Mouse (Mus musculus) heart, adult 11 months (tissue): Measurements from ENCODE around the gene Ang.
A peak's percentile ranks its signal among the peaks of the same experiment; 100 is the strongest.

ENCODE experiments used
- DNase-seq: peaks from one replicate; pipeline ENCODE4 v3.0.0; 2022

Gene Ang

GRCm38 (mm10) chr14:51090921-51091900 lies at the start of gene Ang, which contains the start of gene Rnase4:
Gene Ang, plus strand, starts transcription at chr14:51091150.
Gene Rnase4, plus strand, starts transcription at chr14:51091077.
- peak; percentile 99 for DNase-seq

- DNase-seq: peak; percentile 51
Measured at GRCm38 (mm10) chr14:51041769-51042168, 49.2 kb upstream of the Ang start, which contains the start of gene Rnase9. Gene Rnase9, minus strand, starts transcription at chr14:51041869.

GRCm38 (mm10) chr14:51047846-51048245 lies 43.1 kb upstream of the Ang start:
- DNase-seq: peak; percentile 66

- no peak for DNase-seq
Measured at GRCm38 (mm10) chr14:51050063-51050462, 40.9 kb upstream of the Ang start, which contains the start of gene Rnase11. Gene Rnase11, minus strand, starts transcription at chr14:51050163.

GRCm38 (mm10) chr14:51051941-51052340 lies 39.0 kb upstream of the Ang start:
- peak; percentile 39 for DNase-seq

GRCm38 (mm10) chr14:51053176-51053575 lies 37.8 kb upstream of the Ang start:
- DNase-seq: no peak

GRCm38 (mm10) chr14:51054243-51055237 lies 36.4 kb upstream of the Ang start:
- DNase-seq: peak; percentile 64

- peak; percentile 79 for DNase-seq
Measured at GRCm38 (mm10) chr14:51057401-51057831, 33.5 kb upstream of the Ang start, which contains the start of gene Rnase12. Gene Rnase12, minus strand, starts transcription at chr14:51057661.

GRCm38 (mm10) chr14:51060761-51061160 lies 30.2 kb upstream of the Ang start:
- peak; percentile 69 for DNase-seq

GRCm38 (mm10) chr14:51068956-51069355 lies 22.0 kb upstream of the Ang start:
- peak; percentile 86 for DNase-seq

- no peak for DNase-seq
Measured at GRCm38 (mm10) chr14:51069617-51070016, 21.3 kb upstream of the Ang start.

- no peak for DNase-seq
Measured at GRCm38 (mm10) chr14:51074335-51074734, 16.6 kb upstream of the Ang start, which contains the start of gene Olfr750. Gene Olfr750, minus strand, starts transcription at chr14:51074435.

GRCm38 (mm10) chr14:51079180-51079579 lies 11.8 kb upstream of the Ang start:
- no peak for DNase-seq

GRCm38 (mm10) chr14:51081035-51081434 lies 9.9 kb upstream of the Ang start:
- DNase-seq: no peak

- DNase-seq: peak; percentile 97
Measured at GRCm38 (mm10) chr14:51082599-51083581, 8.1 kb upstream of the Ang start.

GRCm38 (mm10) chr14:51083805-51084204 lies 7.1 kb upstream of the Ang start:
- no peak for DNase-seq

- no peak for DNase-seq
Measured at GRCm38 (mm10) chr14:51085086-51085485, 5.9 kb upstream of the Ang start.

- no peak for DNase-seq
Measured at GRCm38 (mm10) chr14:51085911-51086310, 5.0 kb upstream of the Ang start.

GRCm38 (mm10) chr14:51087762-51088161 lies 3.2 kb upstream of the Ang start:
- DNase-seq: no peak

GRCm38 (mm10) chr14:51088166-51088969 lies 2.6 kb upstream of the Ang start:
- peak; percentile 98 for DNase-seq
